Mouse (Mus musculus) cerebellum, adult 2 months (tissue): ENCODE results near the gene Gprasp2.
"Not testable (repeated sequence)": the region's sequence is repeated elsewhere in the genome, so short reads cannot be mapped to it uniquely, and the experiment has no call there.

Source experiments
- CTCF ChIP-seq: fragments of 200-500 bp; IDR thresholded peaks from 2 replicates; pipeline ENCODE4 v1.5.1; 2011; ENCODE audit warnings: low read depth, mild to moderate bottlenecking, control low read depth, low read length, moderate library complexity, borderline replicate concordance; ENCODE audit not compliant: insufficient read depth
- POLR2A ChIP-seq: fragments of 200-500 bp; IDR thresholded peaks from 2 replicates; pipeline ENCODE4 v1.6.1; 2011; ENCODE audit warnings: low read length, control low read depth, borderline replicate concordance; ENCODE audit not compliant: insufficient read depth

DNA sequence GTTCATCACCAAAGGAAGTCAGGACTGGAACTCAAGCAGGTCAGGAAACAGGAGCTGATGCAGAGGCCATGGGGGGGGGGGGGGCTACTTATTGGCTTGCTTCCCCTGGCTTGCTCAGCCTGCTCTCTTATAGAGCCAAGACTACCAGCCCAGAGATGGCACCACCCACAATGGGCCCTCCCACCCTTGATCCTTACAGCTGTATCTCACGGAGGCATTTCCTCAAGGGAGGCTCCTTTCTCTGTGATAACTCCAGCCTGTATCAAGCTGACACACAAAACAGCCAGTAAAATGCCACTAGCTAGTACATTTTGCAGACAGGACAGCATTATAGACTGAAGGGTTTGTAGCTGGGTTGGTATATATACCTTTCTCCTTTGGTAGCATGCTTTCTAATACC lies 2.9 kb upstream of the Gprasp2 start:
- TF ChIP-seq POLR2A, CTCF: not testable (repeated sequence)
